Mouse (Mus musculus) kidney, postnatal 10 days (tissue): ENCODE results near the gene Foxp1.

ENCODE experiments used
- DNase-seq: peaks from one replicate; pipeline ENCODE4 v3.0.0; 2021; ENCODE audit warnings: mixed read lengths

The Foxp1 gene

GRCm38 (mm10) chr6:99007542-99007941 lies 515.0 kb downstream of the Foxp1 start:
- no peak for DNase-seq

- DNase-seq = no peak
Measured at GRCm38 (mm10) chr6:99004255-99004997, 518.1 kb downstream of the Foxp1 start.

- DNase-seq = no peak
Measured at GRCm38 (mm10) chr6:99003108-99003709, 519.3 kb downstream of the Foxp1 start.

- no peak for DNase-seq
Measured at GRCm38 (mm10) chr6:99001637-99002036, 520.9 kb downstream of the Foxp1 start.

GRCm38 (mm10) chr6:98998971-98999932 lies 523.3 kb downstream of the Foxp1 start:
- DNase-seq = no peak

- no peak for DNase-seq
Measured at GRCm38 (mm10) chr6:98997742-98998141, 524.8 kb downstream of the Foxp1 start.

GRCm38 (mm10) chr6:98996822-98997221 lies 525.7 kb downstream of the Foxp1 start:
- no peak for DNase-seq

GRCm38 (mm10) chr6:98996346-98996745 lies 526.2 kb downstream of the Foxp1 start:
- DNase-seq = no peak

GRCm38 (mm10) chr6:98995681-98996080 lies 526.8 kb downstream of the Foxp1 start:
- no peak for DNase-seq

- no peak for DNase-seq
Measured at GRCm38 (mm10) chr6:98994902-98995301, 527.6 kb downstream of the Foxp1 start.

- DNase-seq = no peak
Measured at GRCm38 (mm10) chr6:98994104-98994787, 528.3 kb downstream of the Foxp1 start.

GRCm38 (mm10) chr6:98993231-98993630 lies 529.3 kb downstream of the Foxp1 start:
- no peak for DNase-seq

- no peak for DNase-seq
Measured at GRCm38 (mm10) chr6:98992772-98993147, 529.8 kb downstream of the Foxp1 start.

GRCm38 (mm10) chr6:98991900-98992771 lies 530.4 kb downstream of the Foxp1 start:
- no peak for DNase-seq

GRCm38 (mm10) chr6:98987533-98988169 lies 534.9 kb downstream of the Foxp1 start:
- DNase-seq = no peak

- DNase-seq = no peak
Measured at GRCm38 (mm10) chr6:98985452-98985851, 537.1 kb downstream of the Foxp1 start.

- no peak for DNase-seq
Measured at GRCm38 (mm10) chr6:98984626-98985025, 537.9 kb downstream of the Foxp1 start.

- DNase-seq = no peak
Measured at GRCm38 (mm10) chr6:98984026-98984425, 538.5 kb downstream of the Foxp1 start.

GRCm38 (mm10) chr6:98983311-98983838 lies 539.1 kb downstream of the Foxp1 start:
- DNase-seq = no peak

GRCm38 (mm10) chr6:98981265-98981664 lies 541.3 kb downstream of the Foxp1 start:
- no peak for DNase-seq

GRCm38 (mm10) chr6:98980432-98980831 lies 542.1 kb downstream of the Foxp1 start:
- no peak for DNase-seq
